In the genomic region with DNA sequence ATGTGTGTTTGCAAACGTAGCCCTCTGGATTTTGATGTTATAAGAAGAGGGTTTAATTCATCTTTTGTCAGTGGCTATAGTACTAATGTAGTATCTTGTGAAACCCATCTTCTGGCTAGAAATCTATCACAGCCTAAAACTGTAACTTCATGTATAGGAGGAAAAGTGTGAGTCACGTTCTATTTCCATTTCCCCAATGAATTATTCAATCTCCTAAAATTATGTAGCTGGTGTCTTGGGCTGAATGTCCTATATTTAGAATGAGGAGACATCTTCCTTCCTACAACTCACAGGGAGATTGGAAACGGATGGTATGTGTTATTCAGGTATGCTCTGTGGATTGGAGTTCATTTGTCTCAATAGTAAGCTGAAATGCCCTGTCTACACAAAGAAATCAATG, we compare ENCODE assay signal across 28 mouse cellular contexts. TPM values are rescaled to one million over a fixed set of nuclear protein-coding genes. Genes with fewer than 3 reads are reported as not detected.
DNase-seq lines count a peak whose midpoint lies in the region; ATAC-seq and TF ChIP-seq lines count a peak whose summit lies in the region.
"Had no signal": no experiment of that assay in that cellular context is flagged by ENCODE, and none has a peak within 500 bp of the region (broad histone marks: within the 10 kb centered on the region; RNA-seq: fewer than 3 reads in every experiment).

No protein-coding gene starts in this region.

- H3K27me3 ChIP-seq in forebrain, postnatal 0 days (ENCODE audit: insufficient read depth, low read length), result no peaks in the 10 kb centered on the region
- H3K27me3 ChIP-seq in forebrain, embryonic 11.5 days (ENCODE audit: control insufficient read depth, insufficient read depth, low read length), result no peaks in the 10 kb centered on the region
- no peaks in the 10 kb centered on the region for H3K27me3 ChIP-seq in lung, postnatal 0 days (replicated peaks; ENCODE audit: insufficient read depth, low read length)
- H3K27me3 ChIP-seq: CH12.LX; embryonic facial prominence, embryonic 13.5 days; embryonic facial prominence, embryonic 15.5 days; forebrain, embryonic 13.5 days; forebrain, embryonic 15.5 days had no signal

- no peaks in the 10 kb centered on the region for H3K4me1 ChIP-seq in forebrain, postnatal 0 days (ENCODE audit: insufficient read depth)
- no peaks in the 10 kb centered on the region for H3K4me1 ChIP-seq in forebrain, embryonic 11.5 days (replicated peaks; ENCODE audit: control insufficient read depth, insufficient read depth, low read length)
- H3K4me1 ChIP-seq in lung, postnatal 0 days (ENCODE audit: insufficient read depth, low read depth, low read length), result no peaks in the 10 kb centered on the region
- H3K4me1 ChIP-seq: embryonic facial prominence, embryonic 15.5 days; forebrain, embryonic 10.5 days; forebrain, embryonic 13.5 days; forebrain, embryonic 15.5 days had no signal

- WGBS in forebrain, postnatal 0 days, result 58% methylated on average over 3 of the region's 3 CpGs
- WGBS in forebrain, embryonic 11.5 days, result 72% methylated on average over 3 of the region's 3 CpGs
- 56% methylated on average over 3 of the region's 3 CpGs for WGBS in lung, postnatal 0 days

- no peak overlapping the region for H3K4me2 ChIP-seq in forebrain, postnatal 0 days (ENCODE audit: low read depth)
- no peak overlapping the region for H3K4me2 ChIP-seq in forebrain, embryonic 11.5 days (ENCODE audit: low read depth, low read length, severe bottlenecking)
- no peak overlapping the region for H3K4me2 ChIP-seq in lung, postnatal 0 days (replicated peaks; ENCODE audit: low read depth, low read length)
- H3K4me2 ChIP-seq: embryonic facial prominence, embryonic 13.5 days; embryonic facial prominence, embryonic 15.5 days; forebrain, embryonic 13.5 days; forebrain, embryonic 15.5 days had no signal

- DNase-seq in forebrain, postnatal 0 days, result peak; percentile 16
- no peak for DNase-seq in forebrain, embryonic 11.5 days (ENCODE audit: low spot score)
- peak; percentile 8 to 53 for DNase-seq in frontal cortex, adult 2 months (ENCODE audit: extremely low spot score in 1 of 2, low spot score in 1 of 2)
- DNase-seq in frontal cortex, postnatal 36 days (ENCODE audit: low spot score in 2 of 2), result no peak
- peak; percentile 67 for DNase-seq in brain, adult 2 months (ENCODE audit: low read depth, low spot score)
- DNase-seq in telencephalon, adult 2 months (ENCODE audit: low read depth, low spot score), result peak; percentile 73
- no peak for DNase-seq in lung, postnatal 0 days (ENCODE audit: low spot score)
- DNase-seq: adrenal gland, adult 8-10 months; adrenal gland, postnatal 14 days; adrenal gland, postnatal 36 days; B cell, adult 2 months; cerebellum, adult 11-12 months; cerebellum, adult 8-10 months; cerebellum, adult 9-11 months; cerebellum, postnatal 14 days; cerebellum, postnatal 36 days; embryo, embryonic 11 days had no signal

- H3K27ac ChIP-seq in forebrain, postnatal 0 days (ENCODE audit: low read depth, low read length), result no peak overlapping the region
- H3K27ac ChIP-seq in forebrain, embryonic 11.5 days (ENCODE audit: low read depth, low read length), result no peak overlapping the region
- no peak overlapping the region for H3K27ac ChIP-seq in lung, postnatal 0 days (ENCODE audit: low read length)
- H3K27ac ChIP-seq: embryonic facial prominence, embryonic 13.5 days; embryonic facial prominence, embryonic 15.5 days; forebrain, embryonic 10.5 days; forebrain, embryonic 13.5 days; forebrain, embryonic 15.5 days had no signal

- H3K9me3 ChIP-seq in forebrain, postnatal 0 days (ENCODE audit: low read length), result no peaks in the 10 kb centered on the region
- no peaks in the 10 kb centered on the region for H3K9me3 ChIP-seq in forebrain, embryonic 11.5 days (ENCODE audit: control insufficient read depth, low read length)
- H3K9me3 ChIP-seq in lung, postnatal 0 days (ENCODE audit: low read length), result no peaks in the 10 kb centered on the region
- H3K9me3 ChIP-seq: embryonic facial prominence, embryonic 13.5 days; embryonic facial prominence, embryonic 15.5 days; forebrain, embryonic 10.5 days; forebrain, embryonic 13.5 days; forebrain, embryonic 15.5 days; G1E had no signal

- H3K9ac ChIP-seq in forebrain, postnatal 0 days, result no peak overlapping the region
- H3K9ac ChIP-seq in forebrain, embryonic 11.5 days (ENCODE audit: low read length), result no peak overlapping the region
- H3K9ac ChIP-seq in lung, postnatal 0 days (replicated peaks; ENCODE audit: low read depth), result no peak overlapping the region
- H3K9ac ChIP-seq: embryonic facial prominence, embryonic 13.5 days; embryonic facial prominence, embryonic 15.5 days; forebrain, embryonic 13.5 days; forebrain, embryonic 15.5 days had no signal

- TF ChIP-seq EP300 in lung, postnatal 0 days (IDR thresholded peaks at IDR 0.05), result no peak

- no peak overlapping the region for H3K4me3 ChIP-seq in forebrain, postnatal 0 days (ENCODE audit: low read depth, low read length)
- no peak overlapping the region for H3K4me3 ChIP-seq in forebrain, embryonic 11.5 days (ENCODE audit: low read depth, low read length)
- no peak overlapping the region for H3K4me3 ChIP-seq in lung, postnatal 0 days (ENCODE audit: low read depth, low read length)
- H3K4me3 ChIP-seq: embryonic facial prominence, embryonic 13.5 days; embryonic facial prominence, embryonic 15.5 days; erythroblast, embryonic 14.5 days; forebrain, embryonic 10.5 days; forebrain, embryonic 13.5 days; forebrain, embryonic 15.5 days had no signal

- ATAC-seq in forebrain, postnatal 0 days, result peak; percentile 36
- no peak for ATAC-seq in forebrain, embryonic 11.5 days (replicated peaks; ENCODE audit: low FRiP score)
- no peak for ATAC-seq in lung, postnatal 0 days
- ATAC-seq: activated CD4-positive, CD25-positive, alpha-beta regulatory T cell, adult 4 months; CD4-positive, CD25-positive, alpha-beta regulatory T cell, adult 4 months; forebrain, embryonic 13.5 days; forebrain, embryonic 15.5 days; Patski had no signal

- TF ChIP-seq CTCF in forebrain, postnatal 0 days (IDR thresholded peaks at IDR 0.05; ENCODE audit: low read depth), result no peak
- no peak for TF ChIP-seq CTCF in lung, postnatal 0 days (IDR thresholded peaks at IDR 0.05)

- H3K36me3 ChIP-seq in forebrain, postnatal 0 days (ENCODE audit: insufficient read depth), result no peaks in the 10 kb centered on the region
- no peaks in the 10 kb centered on the region for H3K36me3 ChIP-seq in forebrain, embryonic 11.5 days (ENCODE audit: control insufficient read depth, insufficient read depth, low read length)
- no peaks in the 10 kb centered on the region for H3K36me3 ChIP-seq in lung, postnatal 0 days (ENCODE audit: insufficient read depth, low read length)
- H3K36me3 ChIP-seq: embryonic facial prominence, embryonic 13.5 days; embryonic facial prominence, embryonic 15.5 days; forebrain, embryonic 10.5 days; forebrain, embryonic 15.5 days; G1E had no signal

RNA-seq across cellular contexts. Expression of gene Far2, which starts 50.0 kb away (rescaled TPM):
- total RNA-seq in forebrain, postnatal 0 days (2014; rRNA removed), result 33.2 and 34.0 TPM in 2 replicates
- 18.8 and 29.5 TPM in 2 replicates for polyA plus RNA-seq in forebrain, postnatal 0 days (2015; fragmentation: Nextera tagmentation; extraction: Ambion mirVana)
- polyA plus RNA-seq in forebrain, embryonic 11.5 days (2014; fragmentation: Nextera tagmentation; extraction: Ambion mirVana), result 2.6 and 2.7 TPM in 2 replicates
- 12.3 and 15.3 TPM in 2 replicates for polyA plus RNA-seq in frontal cortex, adult 2 months (2012; rRNA removed)
- 1.1 and 1.2 TPM in 2 replicates for polyA plus RNA-seq in lung, postnatal 0 days (2015; fragmentation: Nextera tagmentation; extraction: Ambion mirVana)
- polyA plus RNA-seq: erythroblast, embryonic 14.5 days had no signal

Comparison
In these comparisons a context has a peak if more than half of its experiments do, and no peak if none do; other contexts are left out.
1. DNase-seq: peak in forebrain, postnatal 0 days (single experiment), frontal cortex, adult 2 months (2 of 2), brain, adult 2 months (single experiment) and telencephalon, adult 2 months (single experiment); none in forebrain, embryonic 11.5 days (single experiment), frontal cortex, postnatal 36 days (0 of 2) and lung, postnatal 0 days (single experiment).